Mouse (Mus musculus) CD4-positive, CD25-positive, alpha-beta regulatory T cell, adult 2 months (primary cell): Measurements from ENCODE around the gene Crk.

Experiments used
- DNase-seq: peaks from one replicate; pipeline ENCODE4 v3.0.0-alpha.2; 2012; ENCODE audit warnings: low read depth, low spot score

The Crk gene

DNA sequence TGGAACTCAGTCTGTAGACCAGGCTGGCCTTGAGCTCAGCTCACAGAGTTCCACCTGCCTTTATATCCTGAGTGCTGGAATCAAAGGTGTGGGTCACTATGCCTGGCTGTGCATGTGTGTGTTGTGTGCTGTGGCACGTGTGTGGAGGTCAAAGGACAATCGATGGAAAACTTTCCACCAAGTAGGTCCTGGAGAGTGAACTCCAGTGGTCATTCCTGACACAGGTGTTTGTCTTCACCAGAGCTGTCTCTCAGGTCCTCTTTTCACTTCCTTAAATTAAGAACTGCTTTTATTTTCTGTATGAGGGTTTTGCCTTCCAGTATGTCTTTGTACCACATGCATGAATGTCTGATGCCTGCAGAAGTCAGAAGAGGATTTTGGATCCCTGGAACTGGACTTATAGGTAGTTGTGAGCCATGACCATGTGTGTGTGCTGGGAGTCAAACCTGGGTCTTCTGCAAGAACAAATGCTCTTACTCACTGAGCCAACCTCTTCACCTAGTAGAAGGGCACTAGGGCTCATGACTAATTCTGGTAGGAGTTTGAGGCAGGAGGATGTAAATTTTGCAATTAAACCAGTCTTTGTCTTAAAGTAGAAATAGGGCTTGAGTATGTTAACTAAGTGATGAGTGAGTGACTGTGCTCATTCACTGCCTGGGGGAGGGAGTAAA is 58.9 kb downstream of the Crk start:
- DNase-seq = no peak

- no peak for DNase-seq
Measured at GRCm38 (mm10) chr11:75738477-75738821, 59.4 kb downstream of the Crk start.

DNA sequence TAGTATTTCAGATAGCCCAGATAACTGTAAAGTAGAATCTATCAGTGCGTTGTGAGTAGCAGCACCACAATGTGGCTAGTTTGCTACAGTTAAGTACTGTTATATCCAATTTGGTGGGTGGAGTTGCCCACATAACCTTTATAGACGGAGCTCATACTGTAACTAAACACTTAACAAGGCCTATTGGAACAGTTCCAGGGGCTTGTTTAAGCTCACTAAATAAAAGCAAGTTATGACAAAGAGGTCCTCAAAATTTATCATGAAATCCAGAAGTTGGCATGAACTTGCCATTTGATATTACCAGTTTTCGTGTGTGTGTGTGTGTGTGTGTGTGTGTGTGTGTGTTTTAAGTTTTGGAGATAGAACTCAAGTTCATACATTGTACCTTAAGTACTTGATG is 61.1 kb downstream of the Crk start:
- no peak for DNase-seq

DNA sequence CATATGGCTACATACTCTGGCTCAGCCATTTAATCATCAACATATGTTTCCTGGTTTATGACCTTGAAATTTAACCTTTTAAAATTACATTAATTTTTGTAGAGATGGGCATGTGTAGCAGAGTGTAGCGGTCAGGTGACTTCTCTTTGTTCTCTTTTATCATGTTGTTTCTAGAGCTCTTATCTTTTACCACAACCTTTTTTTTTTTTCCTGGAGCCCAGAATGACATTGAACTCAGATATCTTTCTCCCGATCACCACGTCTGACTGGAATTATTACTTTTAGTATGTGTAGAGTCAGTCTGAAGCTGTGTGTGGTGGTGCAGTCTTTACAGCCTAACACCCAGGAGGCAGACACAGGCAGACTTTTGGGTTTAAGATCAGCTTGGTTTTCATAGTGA is 62.6 kb downstream of the Crk start:
- DNase-seq = no peak

GRCm38 (mm10) chr11:75744761-75745160 is 65.7 kb downstream of the Crk start:
- DNase-seq = no peak

GRCm38 (mm10) chr11:75750537-75750936 is 71.5 kb downstream of the Crk start:
- DNase-seq = no peak

GRCm38 (mm10) chr11:75751082-75751481 is 72.0 kb downstream of the Crk start:
- peak; percentile 30 for DNase-seq
